Mouse (Mus musculus) layer of hippocampus, adult 2 months (tissue): ENCODE data around the gene Trp53rka. TPM values are rescaled to one million over a fixed set of nuclear protein-coding genes. Genes with fewer than 3 reads are reported as not detected.
A peak's percentile ranks its signal among the peaks of the same experiment; 100 is the strongest.

Experiments used
- DNase-seq, 2 experiments: peaks; one replicate each; pipeline ENCODE4 v3.0.0; 2022; ENCODE audit warnings: low spot score in 2 of 2
- H3K27ac ChIP-seq: fragments of 200-600 bp; 2 replicates; pipeline ENCODE4 v1.8.1; 2022
- H3K4me3 ChIP-seq: fragments of 200-600 bp; 2 replicates; pipeline ENCODE4 v1.8.1; 2022; ENCODE audit warnings: mild to moderate bottlenecking
- CTCF ChIP-seq: fragments of 200-600 bp; conservative IDR thresholded peaks from 2 replicates; pipeline ENCODE4 v1.8.1; 2022; ENCODE audit warnings: antibody characterized with exemption, mild to moderate bottlenecking, moderate library complexity
- total RNA-seq, 2 experiments: library from RNA; stranded (reverse); gene quantifications; 2 replicates each; pipeline ENCODE4 v1.2.3; 2021

Gene Trp53rka
- total RNA-seq, 2 experiments from 2014 or later: 18.7 to 20.5 TPM

- peak within 1 kb of the TSS; percentile 46 for H3K4me3 ChIP-seq
- H3K27ac ChIP-seq: no peak within 1 kb of the TSS
- DNase-seq: no peak
- TF ChIP-seq CTCF: no peak
Measured at GRCm38 (mm10) chr2:165503259-165504203, 10.4 kb upstream of the Trp53rka start, which contains the start of gene Slc2a10. Gene Slc2a10 (plus strand): TSS chr2:165503787.

- no peak for TF ChIP-seq CTCF
- no peak for DNase-seq
- Histone ChIP-seq H3K27ac (no peak overlapping the region), H3K4me3 (no peak overlapping the region)
Measured at GRCm38 (mm10) chr2:165498816-165499215, 5.7 kb upstream of the Trp53rka start.

- Histone ChIP-seq H3K4me3 (no peak overlapping the region), H3K27ac (no peak overlapping the region)
- no peak for TF ChIP-seq CTCF
- no peak for DNase-seq
Measured at GRCm38 (mm10) chr2:165497706-165498275, 4.7 kb upstream of the Trp53rka start.

GRCm38 (mm10) chr2:165496251-165496650, 3.1 kb upstream of the Trp53rka start:
- DNase-seq: peak; percentile 56 to 77
- no peak overlapping the region for H3K27ac ChIP-seq
- TF ChIP-seq CTCF: peak; percentile 78
- no peak overlapping the region for H3K4me3 ChIP-seq

GRCm38 (mm10) chr2:165494495-165494894, 1.4 kb upstream of the Trp53rka start:
- DNase-seq: no peak
- no peak for TF ChIP-seq CTCF
- peak overlapping the region; percentile 95 for H3K27ac ChIP-seq
- H3K4me3 ChIP-seq: no peak overlapping the region

GRCm38 (mm10) chr2:165493587-165494210, 575 bp upstream of the Trp53rka start:
- Histone ChIP-seq H3K27ac (peak overlapping the region; percentile 95), H3K4me3 (peak overlapping the region; percentile 82)
- peak; percentile 53 to 79 for DNase-seq
- no peak for TF ChIP-seq CTCF

- H3K4me3 ChIP-seq: no peak overlapping the region
- peak overlapping the region; percentile 76 for H3K27ac ChIP-seq
- TF ChIP-seq CTCF: peak; percentile 95
- DNase-seq: peak; percentile 43 to 67
Measured at GRCm38 (mm10) chr2:165486881-165487535, 6.1 kb downstream of the Trp53rka start.

GRCm38 (mm10) chr2:165486401-165486800, 6.7 kb downstream of the Trp53rka start:
- DNase-seq: no peak
- Histone ChIP-seq H3K4me3 (no peak overlapping the region), H3K27ac (peak overlapping the region; percentile 76)
- no peak for TF ChIP-seq CTCF

- Histone ChIP-seq H3K27ac (peak overlapping the region; percentile 76), H3K4me3 (no peak overlapping the region)
- DNase-seq: peak; percentile 23 to 69
- TF ChIP-seq CTCF: no peak
Measured at GRCm38 (mm10) chr2:165485826-165486225, 7.3 kb downstream of the Trp53rka start.

- Histone ChIP-seq H3K4me3 (no peak overlapping the region), H3K27ac (peak overlapping the region; percentile 46; the same call in 1 of the 2 replicates)
- TF ChIP-seq CTCF: no peak
- no peak for DNase-seq
Measured at GRCm38 (mm10) chr2:165484152-165484551, 9.0 kb downstream of the Trp53rka start.

- no peak for DNase-seq
Measured at GRCm38 (mm10) chr2:165482003-165482402, 11.1 kb downstream of the Trp53rka start.

GRCm38 (mm10) chr2:165475850-165476249, 17.3 kb downstream of the Trp53rka start:
- no peak overlapping the region for H3K27ac ChIP-seq
- H3K4me3 ChIP-seq: no peak overlapping the region
- DNase-seq: no peak
- no peak for TF ChIP-seq CTCF

More at GRCm38 (mm10) chr2:165482003-165482402, 11.1 kb downstream of the Trp53rka start:
- TF ChIP-seq CTCF: no peak
- H3K4me3 ChIP-seq: no peak overlapping the region
- no peak overlapping the region for H3K27ac ChIP-seq

GRCm38 (mm10) chr2:165475412-165475811, 17.7 kb downstream of the Trp53rka start:
- no peak for DNase-seq
- H3K27ac ChIP-seq: no peak overlapping the region
- TF ChIP-seq CTCF: no peak

More at GRCm38 (mm10) chr2:165475412-165475811, 17.7 kb downstream of the Trp53rka start:
- no peak overlapping the region for H3K4me3 ChIP-seq
